Mouse (Mus musculus): ENCODE measurements around the gene Camk2d. TPM values are rescaled to one million over a fixed set of nuclear protein-coding genes. Genes with fewer than 3 reads are reported as not detected.

Camk2d gene
- total RNA-seq, 2 experiments from 2014 or later = 35.5 to 36.4 TPM

GRCm38 (mm10) chr3:126842780-126843179 lies 246.7 kb downstream of the Camk2d start:
- Histone ChIP-seq H3K27ac (no peak overlapping the region), H3K4me3 (no peak overlapping the region)
- TF ChIP-seq CTCF (conservative IDR thresholded peaks at IDR 0.05) = peak; percentile 49
- no peak for DNase-seq (ENCODE audit: low spot score in 2 of 2)

GRCm38 (mm10) chr3:126844809-126845208 lies 248.7 kb downstream of the Camk2d start:
- no peak overlapping the region for H3K27ac ChIP-seq
- no peak for DNase-seq (ENCODE audit: low spot score in 2 of 2)
- TF ChIP-seq CTCF (conservative IDR thresholded peaks at IDR 0.05) = no peak
- H3K4me3 ChIP-seq = no peak overlapping the region

DNA sequence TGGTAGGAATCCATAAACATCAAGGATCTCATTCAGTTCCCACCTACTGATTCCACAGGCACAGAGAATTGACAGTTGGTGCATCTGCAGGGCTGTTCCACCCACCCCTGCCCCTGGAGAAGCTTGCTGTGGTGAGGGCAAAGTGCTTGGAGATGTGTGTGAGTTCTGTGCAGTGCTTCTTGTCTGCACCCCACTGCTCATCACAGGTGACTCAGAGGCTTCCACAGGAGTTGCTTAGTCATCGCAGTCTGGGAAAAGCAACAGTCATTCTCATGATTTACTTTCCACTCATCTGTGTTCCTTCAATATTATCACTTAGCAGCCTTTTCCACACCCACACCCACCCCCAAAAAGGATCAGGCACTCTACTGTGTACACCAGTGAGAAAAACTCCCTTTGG lies 252.0 kb downstream of the Camk2d start:
- Histone ChIP-seq H3K4me3 (no peak overlapping the region), H3K27ac (no peak overlapping the region)
- TF ChIP-seq CTCF (conservative IDR thresholded peaks at IDR 0.05) = no peak
- peak in 1 of 2 experiments; percentile 27 for DNase-seq (ENCODE audit: low spot score in 2 of 2)

DNA sequence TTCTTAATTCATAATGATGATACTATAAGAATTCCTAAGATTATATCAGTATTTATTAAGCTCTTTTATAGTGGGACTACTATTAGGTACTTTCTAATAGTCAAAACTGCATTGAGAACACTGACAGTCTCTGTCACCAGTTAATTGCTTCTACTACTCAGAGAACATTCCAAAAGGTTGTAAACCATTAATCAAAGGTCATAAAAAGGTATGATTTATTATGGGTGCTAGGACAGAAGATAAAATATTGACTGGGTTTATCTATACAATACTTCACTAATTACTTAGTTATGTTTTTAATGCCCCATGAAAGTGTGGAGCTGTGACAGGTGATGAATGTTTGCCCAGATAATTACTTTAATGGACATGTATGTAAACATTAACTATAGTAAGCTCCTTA lies 264.3 kb downstream of the Camk2d start:
- Histone ChIP-seq H3K4me3 (no peak overlapping the region), H3K27ac (no peak overlapping the region)
- TF ChIP-seq CTCF (conservative IDR thresholded peaks at IDR 0.05) = no peak
- no peak for DNase-seq (ENCODE audit: low spot score in 2 of 2)

DNA sequence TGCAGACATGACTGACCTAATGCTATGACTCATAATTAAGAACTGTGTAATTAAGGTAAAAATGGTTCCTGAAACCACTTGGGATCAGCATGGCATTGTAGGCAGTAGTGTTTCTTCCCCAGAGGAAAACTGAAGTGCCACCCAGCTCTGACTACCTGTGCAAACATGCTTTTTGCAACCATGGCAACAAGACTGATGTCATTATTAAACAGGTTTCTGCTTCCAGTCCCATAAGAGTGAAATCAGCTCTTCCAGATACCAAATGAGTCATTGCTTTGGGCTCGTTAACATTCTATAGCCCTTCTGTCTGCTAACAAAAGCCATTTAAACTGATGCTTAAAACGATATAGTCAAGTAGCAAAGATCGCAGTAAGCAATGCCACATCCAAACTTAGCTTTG lies 273.5 kb downstream of the Camk2d start:
- no peak for DNase-seq (ENCODE audit: low spot score in 2 of 2)
- TF ChIP-seq CTCF (conservative IDR thresholded peaks at IDR 0.05) = no peak
- H3K4me3 ChIP-seq = no peak overlapping the region
- no peak overlapping the region for H3K27ac ChIP-seq

- Histone ChIP-seq H3K27ac (no peak overlapping the region), H3K4me3 (no peak overlapping the region)
- no peak for TF ChIP-seq CTCF (conservative IDR thresholded peaks at IDR 0.05)
- DNase-seq (ENCODE audit: low spot score in 2 of 2) = no peak
Observed at GRCm38 (mm10) chr3:126870688-126871087, 274.6 kb downstream of the Camk2d start.

DNA sequence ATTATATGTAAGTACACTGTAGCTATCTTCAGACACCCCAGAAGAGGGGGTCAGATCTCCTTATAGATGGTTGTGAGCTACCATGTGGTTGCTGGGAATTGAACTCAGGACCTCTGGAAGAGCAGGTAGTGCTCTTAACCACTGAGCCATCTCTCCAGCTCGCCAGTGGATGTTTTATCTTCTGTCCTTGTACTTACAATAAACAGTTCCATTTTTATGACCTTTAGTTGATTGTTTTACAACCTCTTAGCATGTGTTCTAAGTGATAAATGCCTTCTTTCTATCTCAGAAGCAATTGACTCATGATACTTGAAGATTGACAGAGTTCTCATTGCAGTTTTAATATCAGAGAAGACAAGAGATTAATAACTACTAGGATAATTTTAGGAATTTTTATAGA lies 282.1 kb downstream of the Camk2d start:
- no peak for DNase-seq (ENCODE audit: low spot score in 2 of 2)
- TF ChIP-seq CTCF (conservative IDR thresholded peaks at IDR 0.05) = no peak
- no peak overlapping the region for H3K27ac ChIP-seq
- H3K4me3 ChIP-seq = no peak overlapping the region

GRCm38 (mm10) chr3:126886090-126886489 lies 290.0 kb downstream of the Camk2d start:
- no peak overlapping the region for H3K27ac ChIP-seq
- DNase-seq (ENCODE audit: low spot score in 2 of 2) = no peak
- H3K4me3 ChIP-seq = no peak overlapping the region
- TF ChIP-seq CTCF (conservative IDR thresholded peaks at IDR 0.05) = no peak

DNA sequence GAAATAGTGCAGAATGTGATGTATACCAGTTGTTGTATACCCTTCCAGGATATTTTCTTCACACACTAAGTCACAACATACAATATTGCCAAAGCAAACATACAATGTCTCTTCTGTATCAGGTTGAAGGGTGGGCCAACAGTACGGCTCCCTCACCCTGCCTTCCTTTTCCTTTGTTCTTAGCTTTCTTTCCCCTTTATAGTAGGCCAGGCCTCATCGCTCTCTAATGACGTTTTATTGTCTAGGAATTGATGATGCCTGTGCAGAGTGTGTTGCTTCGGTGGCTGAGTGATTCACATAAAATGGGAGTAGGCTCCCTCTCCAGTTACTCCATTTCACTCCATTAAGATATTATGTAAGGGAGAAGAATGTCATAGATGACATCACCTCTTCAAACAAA lies 290.5 kb downstream of the Camk2d start:
- no peak for TF ChIP-seq CTCF (conservative IDR thresholded peaks at IDR 0.05)
- DNase-seq (ENCODE audit: low spot score in 2 of 2) = no peak
- H3K27ac ChIP-seq = no peak overlapping the region
- H3K4me3 ChIP-seq = no peak overlapping the region

Other genes with a start within 250 kb of the Camk2d start
- 1 to 10 TPM; 4.2 to 4.3 TPM for gene Arsj, start 232.6 kb upstream of the Camk2d start, total RNA-seq (2021)

Measured in layer of hippocampus, adult 2 months (tissue).